Mouse (Mus musculus): Measurements from ENCODE around the gene Cmtm4.

The Cmtm4 gene

DNA sequence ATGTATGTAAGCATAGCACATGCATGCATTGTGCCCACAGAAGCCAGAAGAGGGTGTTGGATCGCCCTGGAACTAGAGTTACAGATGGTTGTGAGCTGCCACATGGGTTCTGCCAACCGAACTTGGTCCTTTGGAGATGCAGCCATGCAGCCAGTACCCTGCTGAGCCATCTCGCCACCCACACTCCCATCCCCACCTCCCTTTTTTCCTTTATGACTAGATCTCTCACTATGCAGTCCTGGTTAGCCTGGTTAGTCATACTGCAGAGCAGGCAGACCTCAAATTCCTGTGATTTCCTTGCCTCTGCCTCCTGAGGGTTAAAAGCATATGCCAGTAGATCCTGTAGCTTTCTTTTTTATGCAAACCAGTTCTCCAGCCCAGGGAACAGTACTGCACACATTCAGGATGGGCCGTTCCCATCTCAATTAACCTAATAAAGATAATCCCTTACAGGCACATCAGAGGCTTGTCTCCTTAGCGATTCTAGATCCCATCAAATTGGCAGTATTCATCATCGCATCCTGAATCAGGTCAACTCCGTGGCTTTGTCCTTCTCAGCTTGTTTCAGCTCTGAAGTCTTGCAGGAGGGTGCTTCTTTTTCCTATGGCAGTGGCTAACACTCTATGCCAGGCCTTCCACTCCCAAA, 15.1 kb upstream of the Cmtm4 start:
- DNase-seq, result peak; percentile 67

DNA sequence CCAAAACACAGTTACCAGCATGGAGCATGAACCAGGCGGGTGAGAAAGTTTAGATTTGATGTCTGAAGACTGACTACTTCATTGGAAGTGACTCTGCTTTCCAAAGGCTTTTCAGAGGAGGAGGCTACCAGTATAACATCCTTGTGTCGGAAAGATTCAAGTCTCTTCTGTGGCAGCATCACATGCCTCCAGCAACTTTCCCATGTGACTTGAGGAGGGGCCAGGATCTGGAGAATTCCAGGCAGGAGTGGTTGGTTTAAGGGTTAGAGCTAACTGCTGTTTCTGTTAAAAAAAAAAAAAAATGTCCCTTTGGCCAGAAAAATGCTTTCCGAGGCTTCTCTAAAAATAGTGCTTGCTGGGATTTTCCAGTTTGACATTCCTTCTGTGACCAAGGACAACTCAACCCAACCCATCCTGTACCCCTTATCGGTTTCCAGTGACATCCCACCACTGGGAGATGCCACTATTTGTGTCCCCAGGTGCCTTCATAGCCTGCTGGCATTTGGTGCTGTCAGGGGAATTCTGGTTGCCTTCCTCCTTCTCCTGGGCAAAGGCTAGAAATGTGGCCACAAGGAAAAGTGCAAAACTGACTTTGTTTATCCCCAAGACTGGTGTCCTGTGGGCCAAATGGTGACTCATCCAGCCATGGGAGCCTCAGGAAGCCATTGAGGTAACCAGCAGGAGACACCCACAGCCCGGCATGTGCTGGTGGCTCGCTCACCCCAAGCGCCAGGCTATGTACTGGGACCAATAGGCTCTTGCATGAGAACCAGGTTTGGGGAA, 12.9 kb upstream of the Cmtm4 start:
- DNase-seq, result no peak

DNA sequence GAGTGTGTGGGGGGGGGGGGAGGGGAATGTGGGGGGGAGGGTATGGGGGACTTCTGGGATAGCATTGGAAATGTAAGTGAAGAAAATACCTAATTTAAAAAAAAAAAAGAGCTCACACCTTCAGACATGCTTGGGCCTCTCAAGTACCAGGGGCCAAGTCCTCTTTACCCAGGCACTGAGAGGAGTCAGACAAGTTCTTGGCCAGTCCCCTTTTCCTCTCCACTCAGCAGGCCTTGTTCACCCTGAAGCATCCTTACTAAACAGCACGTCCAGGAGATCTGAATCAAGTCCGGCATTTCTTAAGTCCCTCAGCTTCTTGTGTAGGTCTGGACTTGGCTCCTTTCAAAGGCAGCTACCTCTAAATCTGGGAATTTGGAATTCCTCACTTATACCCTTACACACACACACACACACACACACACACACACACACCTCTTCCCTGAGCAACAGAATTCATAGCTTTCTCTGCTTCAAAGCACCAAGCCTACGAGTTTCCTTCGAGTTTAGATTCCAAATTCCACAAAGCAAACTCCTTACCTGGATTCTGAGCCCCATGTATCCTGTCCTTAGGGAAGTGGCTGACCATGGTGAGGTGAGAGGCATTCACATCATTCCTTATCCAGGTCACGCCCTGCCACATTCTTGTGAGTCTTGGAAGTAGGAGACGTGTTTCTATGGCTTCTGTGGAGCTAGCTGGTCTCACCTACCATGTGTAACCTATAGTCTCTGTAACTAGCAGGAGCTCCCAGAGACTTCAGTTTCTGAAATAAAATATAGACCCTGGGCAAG, 10.9 kb upstream of the Cmtm4 start:
- no peak for DNase-seq

DNA sequence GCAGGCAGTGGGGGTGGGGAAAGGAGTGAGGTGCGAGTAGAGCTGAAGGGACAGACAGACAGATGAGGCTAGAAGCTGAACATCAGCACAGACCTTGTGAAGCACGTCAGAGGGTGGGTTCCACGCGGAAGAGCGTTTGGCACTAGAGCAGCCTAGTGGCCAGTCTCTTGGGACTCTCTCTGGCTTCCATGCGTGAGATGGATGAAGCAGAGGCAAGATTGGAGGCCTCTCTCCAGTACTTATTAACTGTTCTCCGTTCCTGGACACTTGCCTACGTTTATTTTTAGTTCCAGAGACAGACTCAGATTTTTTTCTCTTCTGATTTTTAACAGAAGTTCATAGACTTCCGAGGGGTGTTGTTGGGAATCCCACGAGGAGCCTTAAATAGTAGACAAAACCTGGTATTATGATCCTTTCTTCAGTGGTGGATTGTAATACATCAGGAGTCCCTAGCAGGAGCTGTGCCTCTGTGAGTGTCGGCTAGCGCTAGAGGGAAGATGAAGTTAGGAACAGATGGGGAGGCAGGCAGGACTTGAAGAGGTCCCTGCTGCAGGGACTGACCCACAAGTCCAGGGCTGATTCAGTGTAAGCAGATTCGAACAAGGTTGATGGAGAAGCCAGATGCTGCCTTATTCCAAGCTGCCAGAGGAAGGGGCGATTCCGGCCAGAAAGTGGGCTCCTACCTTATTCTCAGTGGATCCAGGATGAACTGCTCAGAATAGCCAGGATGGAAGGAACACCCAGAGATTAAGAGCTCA, 10.0 kb upstream of the Cmtm4 start:
- no peak for DNase-seq

DNA sequence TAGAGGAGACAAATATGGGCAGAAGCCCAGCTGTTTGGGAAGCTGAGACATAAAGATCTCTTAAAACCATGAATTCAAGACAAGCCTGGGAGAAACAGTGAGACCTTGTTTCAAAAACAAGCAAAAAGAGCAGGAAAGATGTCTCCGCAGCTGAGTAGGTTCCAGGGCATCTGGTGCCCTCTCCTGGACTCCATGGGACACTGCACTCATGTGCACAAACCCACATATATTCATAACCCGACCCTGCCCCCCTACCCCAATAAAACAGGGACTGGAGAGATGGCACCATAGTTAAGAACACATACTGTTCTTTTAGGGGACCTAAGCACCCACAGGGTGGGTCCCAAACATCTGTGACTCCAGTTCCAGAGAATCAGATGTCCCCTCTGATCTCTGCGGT, 8.0 kb upstream of the Cmtm4 start:
- DNase-seq, result no peak

DNA sequence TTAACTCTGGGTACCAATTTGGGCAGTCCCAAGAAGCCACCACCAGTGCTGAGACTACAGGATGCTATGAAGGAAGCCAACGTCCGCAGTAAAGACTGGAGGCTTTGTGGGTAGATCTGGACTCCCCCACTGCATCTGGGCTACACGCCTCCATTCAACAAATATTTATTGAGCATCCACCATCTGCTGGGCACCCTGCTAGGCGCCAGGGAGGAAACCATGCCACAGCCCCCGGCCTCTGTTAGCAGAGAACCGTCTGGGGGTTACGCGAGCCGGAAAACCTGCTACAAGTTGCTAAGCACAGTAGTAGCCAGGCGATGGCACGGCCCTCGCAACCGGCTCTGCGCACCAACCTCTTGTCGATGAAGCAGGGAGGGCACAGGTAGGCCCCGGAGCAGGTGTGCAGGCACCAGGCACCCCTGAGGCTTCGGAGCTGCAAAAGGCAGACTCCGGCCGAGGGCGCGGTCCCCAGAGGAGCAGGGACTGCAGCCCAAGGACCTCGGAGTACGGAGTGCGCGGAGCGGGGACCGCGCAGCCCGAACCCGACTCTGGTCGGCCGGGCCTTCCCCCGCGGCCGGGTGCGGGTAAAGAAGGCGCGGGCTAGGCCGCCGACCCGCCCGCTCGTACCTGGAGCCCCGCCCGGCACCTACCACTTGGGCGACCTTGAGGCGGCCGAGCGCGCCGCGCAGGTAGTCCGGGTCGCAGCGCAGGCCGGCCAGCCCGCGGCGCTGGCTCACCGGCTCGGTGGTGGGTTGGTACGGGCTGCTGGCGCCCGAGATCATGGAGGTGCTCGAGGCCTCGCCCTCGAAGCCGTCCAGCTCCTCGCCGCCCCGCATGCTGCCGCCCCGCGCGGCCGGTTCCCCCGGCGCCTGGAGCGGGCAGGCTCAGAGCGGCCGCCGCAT, 555 bp downstream of the Cmtm4 start:
- DNase-seq, result peak; percentile 54

DNA sequence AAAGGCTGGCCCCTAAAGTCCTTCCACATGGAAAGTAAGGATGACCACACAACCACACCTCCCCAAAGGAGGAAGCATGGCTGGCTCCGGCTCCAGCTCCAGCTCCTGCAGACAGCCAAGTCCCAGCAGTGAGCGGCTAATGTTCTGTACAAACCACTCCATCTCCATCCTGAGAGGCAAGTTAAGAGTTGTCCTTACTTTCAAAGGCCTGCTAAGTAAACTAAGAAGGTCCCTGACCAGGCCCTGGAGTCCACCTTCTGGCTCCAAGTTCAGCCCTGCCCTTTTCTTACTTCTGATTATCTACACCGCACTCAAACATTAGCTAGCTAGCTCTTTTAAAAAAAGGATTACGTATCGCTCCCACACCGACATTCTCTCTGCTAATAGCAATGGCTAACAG, 1.8 kb downstream of the Cmtm4 start:
- DNase-seq, result no peak

DNA sequence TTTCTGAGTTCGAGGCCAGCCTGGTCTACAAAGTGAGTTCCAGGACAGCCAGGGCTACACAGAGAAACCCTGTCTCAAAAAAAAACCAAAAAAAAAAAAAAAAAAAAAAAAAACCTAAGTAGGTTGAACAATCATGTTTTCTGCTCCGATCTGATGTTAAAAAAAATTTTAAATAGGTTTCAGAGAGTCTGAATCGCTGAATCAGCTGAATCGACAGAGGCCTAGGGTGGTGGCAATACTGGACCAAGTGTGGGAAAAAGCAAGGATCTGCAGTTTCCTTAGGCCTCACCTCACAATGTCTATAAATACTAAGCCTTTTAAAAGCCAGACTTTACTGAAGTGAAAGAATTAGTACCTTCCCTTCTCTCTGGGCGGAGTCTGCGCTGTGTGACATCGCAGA, 2.5 kb downstream of the Cmtm4 start:
- no peak for DNase-seq

DNA sequence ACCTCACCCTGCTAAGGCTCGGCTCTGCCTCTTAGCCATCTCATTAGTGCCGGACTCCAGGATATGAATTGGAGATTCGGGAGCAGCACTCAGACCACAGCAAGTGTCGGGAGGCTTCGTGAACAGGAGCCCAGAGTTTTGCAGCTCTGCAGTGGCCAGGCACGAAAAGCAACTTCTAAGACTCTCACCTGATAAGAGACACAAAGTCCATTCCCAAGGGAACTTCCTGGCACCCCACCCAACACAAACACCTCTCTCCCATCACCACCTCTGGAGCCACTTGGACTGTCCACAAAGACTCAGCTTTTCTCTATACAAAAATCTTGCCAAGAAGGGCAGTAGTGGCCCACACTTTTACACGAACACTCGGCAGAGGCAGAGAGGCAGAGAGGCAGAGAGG, 5.4 kb downstream of the Cmtm4 start:
- no peak for DNase-seq

DNA sequence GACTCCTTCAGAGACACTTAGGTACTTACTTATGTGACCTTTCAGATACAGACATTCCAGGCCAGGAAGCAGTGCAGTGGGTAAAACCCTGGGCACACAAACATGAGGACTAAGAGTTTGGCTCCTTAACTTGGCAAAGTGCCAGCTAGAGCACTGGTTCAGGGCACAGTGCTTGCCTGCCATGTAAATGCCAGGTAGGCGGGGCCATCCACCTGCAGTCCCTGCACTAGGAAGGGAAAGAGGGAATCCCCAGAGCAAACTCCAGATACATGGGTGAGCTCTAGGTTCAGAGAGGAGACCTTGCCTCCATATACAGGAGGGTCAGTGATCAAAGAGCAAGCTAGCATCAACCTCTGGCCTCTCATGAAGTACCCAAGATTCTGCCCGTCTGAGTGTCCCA, 7.6 kb downstream of the Cmtm4 start:
- DNase-seq, result no peak

DNA sequence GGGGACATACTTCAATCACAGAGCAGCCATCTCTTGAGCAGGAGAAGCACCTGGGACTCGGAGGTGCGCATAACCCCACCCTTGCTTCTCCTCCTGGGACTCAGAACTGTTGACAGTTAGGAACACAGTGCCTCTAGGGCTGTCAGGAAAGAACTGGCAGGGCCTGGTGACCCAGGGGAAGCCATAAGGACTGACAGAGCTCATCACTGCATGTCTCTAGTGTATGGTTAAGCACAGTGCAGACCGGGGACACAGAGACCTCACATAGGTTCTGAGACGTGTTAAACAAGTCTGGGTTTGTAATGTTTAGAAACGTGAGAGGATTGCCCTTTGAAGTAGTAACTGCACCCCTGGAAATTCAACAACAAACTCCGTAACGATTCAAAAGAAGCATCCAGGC, 8.1 kb downstream of the Cmtm4 start:
- no peak for DNase-seq

DNA sequence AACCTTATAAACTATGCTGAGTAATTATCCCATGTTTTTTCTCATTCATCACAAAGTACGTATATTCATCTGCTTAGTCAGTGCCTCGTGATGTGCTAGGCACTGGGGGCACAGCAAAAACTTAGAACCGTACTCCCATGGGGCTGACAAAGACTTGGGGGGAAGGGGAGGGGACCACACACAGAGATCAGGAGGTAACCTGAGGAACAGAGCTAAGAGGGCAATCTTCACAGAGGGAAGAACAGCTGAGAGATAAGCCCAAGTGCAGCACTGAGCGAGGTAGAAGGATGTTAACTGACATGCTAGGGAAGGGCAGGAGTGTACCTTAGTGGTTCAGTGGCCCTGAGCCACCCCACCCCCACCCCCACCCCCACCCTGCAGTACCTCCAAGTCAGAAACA, 8.9 kb downstream of the Cmtm4 start:
- DNase-seq, result no peak

DNA sequence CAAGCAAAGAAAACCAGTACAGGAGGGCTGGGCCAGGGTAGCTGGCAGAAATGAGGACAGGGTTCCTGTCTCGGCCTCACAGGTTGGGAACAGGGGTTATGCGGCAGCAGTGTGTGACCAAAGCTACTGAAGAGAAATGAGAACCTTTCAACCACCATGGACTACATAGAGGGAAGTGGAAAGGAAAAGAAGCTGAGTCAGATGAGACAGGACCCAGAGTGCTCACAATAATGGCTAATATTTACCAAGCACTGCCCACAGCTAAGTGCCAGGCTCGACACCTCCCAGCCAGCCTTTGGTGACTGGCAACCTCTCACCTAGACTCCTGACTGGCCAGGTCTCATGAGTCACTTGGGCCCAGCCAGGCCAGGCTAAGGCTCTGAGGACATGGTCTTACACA, 11.6 kb downstream of the Cmtm4 start:
- no peak for DNase-seq

DNA sequence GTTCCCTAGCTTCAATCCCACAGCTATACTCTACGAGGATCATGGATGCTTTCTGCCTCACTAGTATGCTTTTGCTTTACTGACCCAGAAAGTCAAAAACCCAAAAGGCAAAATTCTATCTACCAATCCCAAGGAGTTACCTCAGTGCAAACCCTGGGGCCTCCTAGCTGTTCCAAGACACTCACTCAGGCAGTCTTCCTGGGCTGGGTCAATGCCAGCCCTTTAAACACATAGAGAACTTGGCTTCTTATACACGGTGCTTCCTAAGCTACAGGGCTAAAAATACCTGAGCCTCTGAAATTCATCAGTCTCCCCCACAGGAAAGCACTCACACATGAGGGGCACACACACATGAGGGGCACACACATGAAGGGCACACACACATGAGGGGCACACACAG, 12.3 kb downstream of the Cmtm4 start:
- DNase-seq, result no peak

DNA sequence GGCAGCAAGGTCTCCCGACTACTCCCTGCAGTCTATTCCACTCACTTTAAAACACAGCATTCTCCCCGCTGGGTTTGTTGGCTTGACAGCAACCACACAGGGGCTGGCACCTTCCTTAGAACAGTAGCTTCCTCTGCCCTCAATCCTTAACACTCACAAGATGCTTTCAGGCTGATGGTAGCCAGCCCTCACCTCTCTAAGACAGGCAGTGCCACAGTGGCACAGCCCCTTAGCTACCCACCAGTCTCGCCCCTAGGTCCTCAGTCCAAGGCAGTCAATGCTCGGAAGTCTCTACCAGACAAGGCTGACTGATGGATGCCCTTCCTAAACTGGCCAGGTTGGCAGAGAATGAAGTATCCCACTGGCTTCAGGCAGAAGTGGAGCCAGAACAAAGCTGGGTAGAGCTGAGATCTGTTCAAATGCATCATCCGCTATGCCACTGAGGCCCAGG, 14.6 kb downstream of the Cmtm4 start:
- no peak for DNase-seq

DNA sequence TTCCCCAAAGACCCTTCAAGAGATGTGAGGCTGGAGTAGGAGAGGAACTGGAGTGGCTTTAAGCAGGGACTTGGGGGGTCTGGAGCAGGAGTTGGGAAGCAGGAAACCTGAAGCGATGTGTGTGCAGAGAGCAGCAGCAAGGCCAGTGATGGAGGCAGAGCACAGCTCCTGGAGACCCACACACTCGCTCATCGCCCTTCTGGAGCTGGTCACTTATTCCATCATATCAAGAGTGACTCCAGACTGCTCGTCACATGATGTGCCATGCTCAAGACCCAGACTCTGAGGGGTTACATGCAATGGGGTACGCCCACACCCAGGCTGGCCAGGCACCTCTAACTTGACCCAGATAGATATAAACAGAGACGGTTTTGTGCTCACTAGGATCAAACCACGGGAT, 15.3 kb downstream of the Cmtm4 start:
- no peak for DNase-seq

DNA sequence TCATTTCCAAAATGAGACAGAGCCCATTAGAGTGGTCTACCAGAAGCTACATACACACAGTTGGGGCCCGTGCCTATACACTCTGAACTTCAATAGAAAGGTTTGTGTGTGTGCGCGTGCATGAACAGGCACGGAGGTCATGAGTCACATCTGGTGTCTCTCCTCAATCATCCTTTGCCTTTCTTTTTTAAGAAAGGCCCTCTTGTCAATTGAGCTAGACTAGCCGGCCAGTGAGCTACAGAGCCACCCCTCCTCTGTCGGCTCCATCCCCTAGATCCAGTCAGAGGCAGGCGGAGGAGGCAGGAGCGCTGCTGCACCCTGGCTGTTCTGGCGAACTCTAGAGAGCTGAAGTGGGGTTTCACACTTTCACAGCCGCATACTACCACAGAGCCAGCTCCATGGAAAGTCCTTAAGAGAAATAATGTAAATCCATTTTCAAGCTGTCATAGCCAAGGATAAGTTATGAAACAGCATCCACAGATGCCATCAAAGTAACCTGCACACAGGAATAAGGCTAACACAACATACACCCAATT, 16.2 kb downstream of the Cmtm4 start:
- DNase-seq, result no peak

DNA sequence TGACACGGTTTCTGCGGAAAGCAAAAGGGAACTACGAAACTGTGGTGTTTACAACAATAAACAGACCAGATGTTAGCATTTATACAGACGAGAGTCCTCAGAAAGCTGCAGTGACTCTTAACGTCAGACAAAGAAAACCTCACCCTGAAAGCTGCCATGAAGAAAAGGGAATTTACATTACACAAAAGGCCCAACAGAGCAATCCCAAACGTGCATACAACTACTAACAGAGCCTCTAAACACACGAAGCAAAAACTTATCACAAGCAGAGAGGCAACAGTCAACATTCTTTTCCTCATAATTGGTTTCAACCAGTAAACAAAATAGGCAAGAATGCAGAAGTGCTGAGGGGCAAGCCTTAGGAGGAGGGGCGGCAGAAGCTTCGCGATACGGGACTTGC, 18.9 kb downstream of the Cmtm4 start:
- no peak for DNase-seq

DNA sequence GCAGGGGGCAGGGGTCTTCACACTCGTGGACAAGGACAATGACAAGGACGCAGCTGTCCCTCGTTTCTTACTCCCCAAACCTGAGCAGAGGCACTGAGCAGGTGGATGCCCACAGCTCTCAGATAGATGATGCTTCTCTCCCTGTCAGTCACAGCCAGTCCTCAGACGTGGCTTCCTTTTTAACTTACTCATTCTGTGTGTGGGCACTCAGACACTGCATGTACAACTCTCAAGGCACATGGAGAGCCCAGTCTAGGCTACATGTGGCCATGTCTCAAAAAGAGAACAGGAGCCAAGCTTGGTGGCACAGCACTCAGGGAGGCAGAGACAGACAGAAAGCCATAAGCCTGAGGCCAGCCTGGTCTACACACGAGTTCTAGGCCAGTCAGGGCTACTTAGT, 19.6 kb downstream of the Cmtm4 start:
- DNase-seq, result no peak

DNA sequence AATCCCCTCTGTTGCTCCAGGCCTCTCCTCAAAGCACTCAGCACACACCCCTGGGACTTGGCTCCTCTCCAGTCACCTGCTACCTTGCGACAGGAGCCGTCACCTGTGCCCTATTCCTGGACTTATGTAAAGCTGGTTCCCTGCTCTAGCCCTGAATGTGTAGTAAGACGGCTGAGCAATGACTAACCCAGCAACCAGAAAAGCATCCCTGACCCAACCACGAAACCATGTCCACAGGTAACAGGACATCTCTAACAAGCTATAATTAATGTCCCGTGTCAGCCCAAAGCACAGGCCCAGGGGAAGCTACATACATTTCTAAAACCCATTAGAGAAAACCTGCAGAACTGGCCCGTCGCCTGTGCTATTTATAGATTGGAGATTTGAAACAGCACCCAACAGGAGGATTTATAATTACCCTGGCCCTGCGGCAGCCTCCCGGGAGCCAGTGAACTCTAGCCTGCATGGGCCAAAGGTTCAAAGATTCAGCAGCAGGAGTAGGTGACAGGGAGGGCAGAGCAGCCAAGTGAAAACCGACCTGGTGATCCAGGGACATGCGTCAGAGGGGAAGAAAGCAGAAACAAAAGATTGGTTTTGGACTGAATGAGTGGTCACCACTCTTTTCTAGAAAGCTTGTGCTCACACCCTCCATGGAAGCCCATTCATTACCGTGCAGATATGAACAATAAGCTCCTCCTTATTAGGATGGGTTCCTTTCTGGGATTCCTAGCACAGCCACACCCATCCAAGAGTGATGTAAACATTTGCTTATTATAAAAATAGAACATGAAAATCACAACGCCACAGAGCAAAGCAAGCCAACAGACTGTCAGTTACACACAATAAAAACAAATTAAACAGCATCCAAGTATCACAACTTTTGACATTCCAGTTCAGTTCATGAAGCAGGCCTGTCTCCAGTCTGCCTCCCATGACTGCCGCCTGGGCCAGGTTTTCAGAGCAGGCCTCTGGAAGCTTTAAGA, 20.5 kb downstream of the Cmtm4 start:
- DNase-seq, result no peak

DNA sequence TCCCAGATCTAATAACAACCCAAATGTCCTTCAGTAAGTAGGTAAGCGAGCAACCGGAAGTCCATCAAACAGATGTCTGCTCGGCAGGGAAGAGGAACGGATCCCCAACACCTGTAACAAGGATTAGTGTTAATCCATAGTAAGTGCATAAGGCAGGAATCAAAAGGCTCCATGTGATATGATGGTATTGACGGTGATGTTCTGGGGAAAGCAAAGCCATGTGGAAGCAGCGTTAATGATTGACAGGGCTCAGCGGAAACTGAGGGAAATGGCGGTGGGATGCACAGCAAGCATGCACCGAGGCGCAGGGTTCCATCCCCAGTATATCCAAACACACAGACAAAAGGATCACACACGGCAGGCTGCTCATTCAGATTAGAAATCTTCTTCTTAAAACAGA, 21.3 kb downstream of the Cmtm4 start:
- DNase-seq, result no peak
